Mouse (Mus musculus): ENCODE measurements at regions not wholly inside any gene's neighbourhood (a gene's known extent, or its start where the extent isn't known, plus 50 kb on each side); places are given as distances from the start of the nearest gene placed in this dataset.

DNA sequence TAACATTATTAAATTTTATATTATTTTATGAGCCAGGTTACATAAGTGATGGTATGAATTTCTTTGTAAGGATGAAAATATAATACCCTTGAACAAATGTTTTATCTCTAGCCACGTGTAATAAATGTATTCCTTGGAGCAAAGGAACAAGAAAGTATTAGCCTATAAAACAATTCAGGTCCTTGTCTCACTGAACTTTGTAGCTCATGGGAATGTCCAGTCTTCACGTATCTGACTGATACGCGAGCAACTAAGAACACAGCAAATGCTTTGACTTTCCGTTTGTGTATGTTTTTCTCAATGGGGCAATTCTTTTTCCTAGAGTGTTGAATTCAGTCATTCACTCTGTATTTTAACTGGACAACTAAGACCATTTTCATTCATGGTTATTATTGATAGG, 216.9 kb upstream of the Mettl25 start:
- Histone ChIP-seq H3K4me3 (replicated peaks; ENCODE audit: low read length) (no peak overlapping the region), H3K36me3 (ENCODE audit: control insufficient read depth, insufficient read depth) (no peaks in the 10 kb centered on the region), H3K9me3 (ENCODE audit: control insufficient read depth, low read length) (no peaks in the 10 kb centered on the region), H3K4me1 (replicated peaks; ENCODE audit: control insufficient read depth, insufficient read depth, low read length) (no peaks in the 10 kb centered on the region), H3K27ac (ENCODE audit: low read length) (no peak overlapping the region), H3K4me2 (ENCODE audit: low read length) (no peak overlapping the region), H3K27me3 (replicated peaks; ENCODE audit: control insufficient read depth, insufficient read depth, low read length) (no peaks in the 10 kb centered on the region), H3K9ac (replicated peaks; ENCODE audit: low read depth, low read length) (no peak overlapping the region)
- 89% methylated on average over 5 of the region's 5 CpGs for WGBS
- no peak for ATAC-seq

DNA sequence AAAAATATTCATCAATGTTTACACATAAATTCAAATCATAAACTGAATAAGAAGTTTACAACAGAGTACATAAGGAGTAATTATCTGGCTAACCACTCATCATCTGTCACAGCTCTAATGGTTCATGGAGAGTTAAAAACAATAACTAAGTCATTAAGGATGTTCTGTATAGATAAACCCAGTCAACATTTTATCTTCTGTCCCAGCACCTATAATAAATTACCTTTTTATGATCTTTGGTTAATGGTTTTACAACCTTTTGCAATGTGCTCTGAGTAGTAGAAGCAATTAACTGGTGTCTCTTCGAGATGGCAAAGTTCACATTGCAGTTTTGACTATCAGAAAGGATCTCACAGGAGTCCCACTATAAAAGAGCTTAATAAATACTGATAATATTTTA, 197.3 kb upstream of the Mettl25 start:
- ATAC-seq: no peak
- Histone ChIP-seq H3K4me2 (ENCODE audit: low read length) (no peak overlapping the region), H3K9me3 (ENCODE audit: control insufficient read depth, low read length) (no peaks in the 10 kb centered on the region), H3K27ac (ENCODE audit: low read length) (no peak overlapping the region), H3K9ac (replicated peaks; ENCODE audit: low read depth, low read length) (no peak overlapping the region), H3K4me1 (replicated peaks; ENCODE audit: control insufficient read depth, insufficient read depth, low read length) (no peaks in the 10 kb centered on the region), H3K36me3 (ENCODE audit: control insufficient read depth, insufficient read depth) (no peaks in the 10 kb centered on the region), H3K27me3 (replicated peaks; ENCODE audit: control insufficient read depth, insufficient read depth, low read length) (no peaks in the 10 kb centered on the region), H3K4me3 (replicated peaks; ENCODE audit: low read length) (no peak overlapping the region)
- WGBS: 80% methylated on average over 1 of the region's 1 CpGs

DNA sequence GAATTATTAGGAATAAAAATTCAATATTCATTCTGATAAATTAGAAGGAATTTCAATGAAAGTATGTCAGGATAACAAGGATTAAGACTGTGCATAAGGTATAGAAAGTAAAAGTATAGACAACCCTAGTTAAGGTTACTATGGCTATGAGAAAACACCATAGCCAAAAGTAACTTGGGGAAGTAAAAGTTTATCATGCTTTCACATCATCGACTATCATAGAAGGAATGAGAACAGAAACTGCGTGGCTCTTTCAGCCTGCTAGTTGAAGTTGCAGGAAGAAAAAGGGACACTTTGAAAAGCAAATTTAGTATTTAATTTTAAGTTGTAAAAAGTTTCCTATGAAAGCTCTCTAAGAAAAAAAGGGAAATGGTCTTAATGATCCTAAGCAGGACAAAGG, 196.9 kb upstream of the Mettl25 start:
- no peak for ATAC-seq
- H3K4me3 ChIP-seq (replicated peaks; ENCODE audit: low read length): no peak overlapping the region
- no peak overlapping the region for H3K4me2 ChIP-seq (ENCODE audit: low read length)
- no peaks in the 10 kb centered on the region for H3K36me3 ChIP-seq (ENCODE audit: control insufficient read depth, insufficient read depth)
- 96% methylated on average over 2 of the region's 2 CpGs for WGBS
- no peaks in the 10 kb centered on the region for H3K27me3 ChIP-seq (replicated peaks; ENCODE audit: control insufficient read depth, insufficient read depth, low read length)
- no peak overlapping the region for H3K27ac ChIP-seq (ENCODE audit: low read length)
- H3K9me3 ChIP-seq (ENCODE audit: control insufficient read depth, low read length): no peaks in the 10 kb centered on the region
- no peak overlapping the region for H3K9ac ChIP-seq (replicated peaks; ENCODE audit: low read depth, low read length)
- no peaks in the 10 kb centered on the region for H3K4me1 ChIP-seq (replicated peaks; ENCODE audit: control insufficient read depth, insufficient read depth, low read length)

DNA sequence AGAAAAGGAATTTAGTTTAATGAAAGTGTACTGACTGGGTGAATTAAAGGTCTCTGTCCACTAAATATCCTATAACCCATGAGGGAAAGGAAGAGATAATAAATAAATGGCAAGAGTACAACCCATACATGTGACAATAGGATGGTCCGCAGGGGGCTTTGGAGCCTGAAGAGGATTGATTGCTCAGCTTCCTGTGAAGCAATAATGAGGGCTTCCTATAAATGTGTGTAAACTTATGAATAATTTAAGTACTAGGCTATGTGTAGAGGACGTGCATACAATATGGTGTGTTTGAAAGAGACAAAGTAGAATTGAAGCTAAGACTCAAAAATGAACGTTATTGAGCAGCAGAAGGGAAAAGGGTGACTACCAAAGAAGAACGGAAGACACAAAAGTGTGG, 192.2 kb upstream of the Mettl25 start:
- Histone ChIP-seq H3K27me3 (replicated peaks; ENCODE audit: control insufficient read depth, insufficient read depth, low read length) (no peaks in the 10 kb centered on the region), H3K27ac (ENCODE audit: low read length) (no peak overlapping the region), H3K4me3 (replicated peaks; ENCODE audit: low read length) (no peak overlapping the region), H3K36me3 (ENCODE audit: control insufficient read depth, insufficient read depth) (no peaks in the 10 kb centered on the region), H3K4me1 (replicated peaks; ENCODE audit: control insufficient read depth, insufficient read depth, low read length) (no peaks in the 10 kb centered on the region), H3K9me3 (ENCODE audit: control insufficient read depth, low read length) (no peaks in the 10 kb centered on the region), H3K4me2 (ENCODE audit: low read length) (no peak overlapping the region), H3K9ac (replicated peaks; ENCODE audit: low read depth, low read length) (no peak overlapping the region)
- 65% methylated on average over 4 of the region's 4 CpGs for WGBS
- ATAC-seq: no peak

DNA sequence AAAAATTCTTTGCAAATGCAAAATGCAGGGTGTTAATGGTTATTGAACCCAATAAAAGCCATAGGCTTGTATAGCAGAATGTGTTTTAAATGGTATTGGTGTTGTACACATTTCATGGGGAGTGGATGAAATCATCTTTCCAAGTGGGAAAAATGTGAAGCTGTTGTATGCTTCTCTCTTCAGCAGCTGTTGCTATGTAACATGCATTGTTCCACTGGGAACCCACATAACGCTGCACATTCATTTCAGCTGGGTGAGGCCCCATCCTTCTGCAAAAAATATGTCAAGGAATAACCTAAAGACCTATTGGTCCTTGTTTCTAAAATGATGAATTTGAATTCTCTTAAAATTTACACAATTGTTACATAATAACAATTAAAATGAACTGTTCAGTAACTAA, 183.5 kb upstream of the Mettl25 start:
- Histone ChIP-seq H3K27ac (ENCODE audit: low read length) (no peak overlapping the region), H3K4me2 (ENCODE audit: low read length) (no peak overlapping the region), H3K9me3 (ENCODE audit: control insufficient read depth, low read length) (no peaks in the 10 kb centered on the region), H3K4me3 (replicated peaks; ENCODE audit: low read length) (no peak overlapping the region), H3K27me3 (replicated peaks; ENCODE audit: control insufficient read depth, insufficient read depth, low read length) (no peaks in the 10 kb centered on the region), H3K4me1 (replicated peaks; ENCODE audit: control insufficient read depth, insufficient read depth, low read length) (no peaks in the 10 kb centered on the region), H3K9ac (replicated peaks; ENCODE audit: low read depth, low read length) (no peak overlapping the region), H3K36me3 (ENCODE audit: control insufficient read depth, insufficient read depth) (no peaks in the 10 kb centered on the region)
- no peak for ATAC-seq
- WGBS: 62% methylated on average over 1 of the region's 1 CpGs

DNA sequence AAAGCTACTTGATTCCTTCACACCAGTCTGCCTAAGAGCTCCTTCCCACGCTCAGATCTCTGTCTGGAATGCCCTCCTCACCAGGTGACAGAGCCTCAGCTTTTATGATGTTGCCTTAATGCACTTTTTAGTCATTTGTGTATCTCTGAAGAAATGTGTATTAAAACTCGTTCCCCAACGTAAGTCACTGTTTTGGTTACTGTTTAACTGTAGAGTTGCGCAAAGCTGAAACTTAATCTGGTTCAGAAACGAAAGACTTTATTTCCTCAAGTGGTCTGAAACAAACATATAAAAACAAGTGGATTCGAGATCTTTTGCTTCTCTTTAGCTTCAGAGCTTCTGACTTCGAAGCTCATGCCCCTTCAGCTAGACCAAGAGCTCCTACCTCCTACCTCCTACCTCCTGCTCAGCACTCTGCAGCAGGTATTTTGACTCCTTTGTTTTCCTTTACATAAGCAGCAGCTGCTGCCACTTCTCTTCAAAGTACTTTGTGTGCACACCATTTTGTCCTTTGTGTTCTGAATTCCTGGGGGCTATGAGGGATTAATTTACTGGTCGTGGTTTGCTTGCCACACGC, 182.5 kb upstream of the Mettl25 start:
- 53% methylated on average over 9 of the region's 9 CpGs for WGBS
- H3K9me3 ChIP-seq (ENCODE audit: control insufficient read depth, low read length): no peaks in the 10 kb centered on the region
- H3K27ac ChIP-seq (ENCODE audit: low read length): no peak overlapping the region
- H3K4me2 ChIP-seq (ENCODE audit: low read length): no peak overlapping the region
- ATAC-seq: no peak
- H3K4me1 ChIP-seq (replicated peaks; ENCODE audit: control insufficient read depth, insufficient read depth, low read length): no peaks in the 10 kb centered on the region
- H3K27me3 ChIP-seq (replicated peaks; ENCODE audit: control insufficient read depth, insufficient read depth, low read length): no peaks in the 10 kb centered on the region
- no peaks in the 10 kb centered on the region for H3K36me3 ChIP-seq (ENCODE audit: control insufficient read depth, insufficient read depth)
- H3K4me3 ChIP-seq (replicated peaks; ENCODE audit: low read length): no peak overlapping the region
- H3K9ac ChIP-seq (replicated peaks; ENCODE audit: low read depth, low read length): no peak overlapping the region

DNA sequence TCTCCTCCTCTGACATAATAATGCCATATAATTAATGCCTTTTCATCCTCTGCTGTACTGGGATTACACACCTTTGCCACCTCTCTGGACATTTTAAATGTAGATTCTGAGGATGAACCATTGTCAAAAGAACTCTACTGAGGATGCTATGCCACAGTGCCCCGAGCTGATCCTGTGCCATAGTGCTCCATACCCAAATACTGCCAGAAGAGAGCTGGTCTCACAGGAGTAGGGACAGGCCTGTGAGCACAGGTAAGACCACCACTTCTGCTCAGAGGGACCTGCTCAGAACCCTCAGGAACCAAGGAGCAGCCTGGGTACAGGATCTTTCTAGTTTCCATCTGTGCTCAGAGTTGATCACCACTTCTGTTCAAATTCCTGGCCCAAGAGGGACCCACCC, 174.8 kb upstream of the Mettl25 start:
- Histone ChIP-seq H3K27me3 (replicated peaks; ENCODE audit: control insufficient read depth, insufficient read depth, low read length) (no peaks in the 10 kb centered on the region), H3K9me3 (ENCODE audit: control insufficient read depth, low read length) (no peaks in the 10 kb centered on the region; the same call in 1 of the 2 replicates)
- 70% methylated on average over 1 of the region's 1 CpGs for WGBS

DNA sequence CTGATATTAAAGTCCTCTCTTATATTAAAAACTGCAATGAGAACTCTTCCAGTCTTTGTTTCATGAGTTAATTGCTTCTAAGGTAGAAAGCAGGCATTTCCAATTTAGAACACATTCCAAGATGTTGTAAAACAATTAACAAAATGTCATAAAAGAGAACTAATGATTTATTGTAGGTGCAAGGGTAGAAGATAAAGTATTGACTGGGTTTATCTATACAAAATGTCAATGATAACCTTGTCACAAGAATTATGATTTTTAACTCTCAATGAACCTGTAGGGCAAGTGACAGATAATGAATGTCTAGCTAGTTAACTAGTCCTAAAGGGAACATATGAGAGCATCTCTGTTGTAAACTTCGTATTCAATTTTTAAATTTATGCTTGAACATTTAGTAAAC, 174.3 kb upstream of the Mettl25 start:
- no peaks in the 10 kb centered on the region for H3K27me3 ChIP-seq (replicated peaks; ENCODE audit: control insufficient read depth, insufficient read depth, low read length)
- H3K9me3 ChIP-seq (ENCODE audit: control insufficient read depth, low read length): no peaks in the 10 kb centered on the region; the same call in 1 of the 2 replicates
- no peak overlapping the region for H3K27ac ChIP-seq (ENCODE audit: low read length)
- no peak overlapping the region for H3K4me2 ChIP-seq (ENCODE audit: low read length)
- no peaks in the 10 kb centered on the region for H3K36me3 ChIP-seq (ENCODE audit: control insufficient read depth, insufficient read depth)
- no peaks in the 10 kb centered on the region for H3K4me1 ChIP-seq (replicated peaks; ENCODE audit: control insufficient read depth, insufficient read depth, low read length)
- H3K9ac ChIP-seq (replicated peaks; ENCODE audit: low read depth, low read length): no peak overlapping the region
- no peak overlapping the region for H3K4me3 ChIP-seq (replicated peaks; ENCODE audit: low read length)
- 92% methylated on average over 1 of the region's 1 CpGs for WGBS
- ATAC-seq: no peak

More for the DNA sequence above, 174.8 kb upstream of the Mettl25 start:
- no peaks in the 10 kb centered on the region for H3K36me3 ChIP-seq (ENCODE audit: control insufficient read depth, insufficient read depth)
- H3K4me2 ChIP-seq (ENCODE audit: low read length): no peak overlapping the region
- no peak overlapping the region for H3K27ac ChIP-seq (ENCODE audit: low read length)
- H3K4me3 ChIP-seq (replicated peaks; ENCODE audit: low read length): no peak overlapping the region
- no peak for ATAC-seq
- no peak overlapping the region for H3K9ac ChIP-seq (replicated peaks; ENCODE audit: low read depth, low read length)
- no peaks in the 10 kb centered on the region for H3K4me1 ChIP-seq (replicated peaks; ENCODE audit: control insufficient read depth, insufficient read depth, low read length)

DNA sequence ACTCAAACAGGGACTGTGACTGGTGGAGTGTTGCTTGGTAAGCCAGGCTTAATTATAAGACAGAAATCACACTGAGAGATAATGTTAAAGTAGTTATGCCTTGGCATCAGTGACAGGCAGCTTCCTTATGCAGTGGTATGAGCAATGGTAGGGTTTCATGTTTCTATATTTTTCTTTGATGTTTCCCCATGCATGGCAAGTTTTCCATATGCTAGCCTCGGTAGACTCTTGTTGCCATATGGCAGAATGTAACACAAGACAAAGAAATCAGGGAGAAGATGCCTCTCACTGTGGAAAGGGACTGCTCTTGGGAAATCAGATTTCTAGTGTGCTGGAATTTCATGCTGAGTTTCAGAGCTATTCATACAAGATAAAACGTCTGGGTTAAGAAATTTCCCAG, 169.0 kb upstream of the Mettl25 start:
- peak; percentile 77 for ATAC-seq
- H3K9me3 ChIP-seq (ENCODE audit: control insufficient read depth, low read length): no peaks in the 10 kb centered on the region
- H3K27ac ChIP-seq (ENCODE audit: low read length): no peak overlapping the region

DNA sequence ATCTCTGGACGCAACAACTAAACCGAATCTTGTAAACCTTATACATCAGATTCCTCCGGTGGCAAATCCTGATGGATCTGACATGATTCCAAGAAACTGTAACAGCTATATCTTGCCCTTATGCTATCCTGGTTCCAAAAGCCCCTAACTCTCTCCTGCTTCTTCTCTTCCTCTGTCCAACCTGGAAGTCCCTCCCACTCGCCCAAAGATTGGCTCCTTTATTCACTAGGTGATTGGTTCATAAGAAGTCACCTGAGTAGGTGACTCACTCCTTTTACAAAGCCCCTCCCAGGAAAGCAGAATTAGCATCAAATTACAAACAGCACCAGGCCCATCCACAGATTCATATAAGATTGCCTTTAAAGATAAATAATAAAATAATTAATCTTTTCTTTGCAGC, 166.2 kb upstream of the Mettl25 start:
- no peak overlapping the region for H3K4me2 ChIP-seq (ENCODE audit: low read length)
- no peak overlapping the region for H3K9ac ChIP-seq (replicated peaks; ENCODE audit: low read depth, low read length)
- no peaks in the 10 kb centered on the region for H3K9me3 ChIP-seq (ENCODE audit: control insufficient read depth, low read length)
- H3K36me3 ChIP-seq (ENCODE audit: control insufficient read depth, insufficient read depth): no peaks in the 10 kb centered on the region
- ATAC-seq: no peak
- no peak overlapping the region for H3K27ac ChIP-seq (ENCODE audit: low read length)
- WGBS: 88% methylated on average over 4 of the region's 4 CpGs
- H3K4me3 ChIP-seq (replicated peaks; ENCODE audit: low read length): no peak overlapping the region
- H3K27me3 ChIP-seq (replicated peaks; ENCODE audit: control insufficient read depth, insufficient read depth, low read length): no peaks in the 10 kb centered on the region
- H3K4me1 ChIP-seq (replicated peaks; ENCODE audit: control insufficient read depth, insufficient read depth, low read length): no peaks in the 10 kb centered on the region

More for the DNA sequence above, 169.0 kb upstream of the Mettl25 start:
- no peak overlapping the region for H3K4me2 ChIP-seq (ENCODE audit: low read length)
- no peak overlapping the region for H3K9ac ChIP-seq (replicated peaks; ENCODE audit: low read depth, low read length)
- H3K27me3 ChIP-seq (replicated peaks; ENCODE audit: control insufficient read depth, insufficient read depth, low read length): no peaks in the 10 kb centered on the region
- H3K4me1 ChIP-seq (replicated peaks; ENCODE audit: control insufficient read depth, insufficient read depth, low read length): no peaks in the 10 kb centered on the region
- WGBS: 37% methylated on average over 2 of the region's 2 CpGs
- H3K4me3 ChIP-seq (replicated peaks; ENCODE audit: low read length): no peak overlapping the region
- no peaks in the 10 kb centered on the region for H3K36me3 ChIP-seq (ENCODE audit: control insufficient read depth, insufficient read depth)

Data from forebrain, embryonic 16.5 days (tissue).